Mouse (Mus musculus) small intestine, adult 10 weeks (tissue): ENCODE measurements around the gene Nat9. TPM values are rescaled to one million over a fixed set of nuclear protein-coding genes. Genes with fewer than 3 reads are reported as not detected.

Experiments used
- polyA plus RNA-seq: library from polyadenylated mRNA; stranded (reverse); fragments of 350-450 nt; fragmentation: Illumina TruSeq; extraction: RNeasy Lipid Tissue Mini Kit (QIAGEN cat#74804); gene quantifications from one replicate; pipeline ENCODE4 v1.2.3, GENCODE M21; 2014; ENCODE audit warnings: low replicate concordance

Nat9 gene
- polyA plus RNA-seq, result not detected

DNA sequence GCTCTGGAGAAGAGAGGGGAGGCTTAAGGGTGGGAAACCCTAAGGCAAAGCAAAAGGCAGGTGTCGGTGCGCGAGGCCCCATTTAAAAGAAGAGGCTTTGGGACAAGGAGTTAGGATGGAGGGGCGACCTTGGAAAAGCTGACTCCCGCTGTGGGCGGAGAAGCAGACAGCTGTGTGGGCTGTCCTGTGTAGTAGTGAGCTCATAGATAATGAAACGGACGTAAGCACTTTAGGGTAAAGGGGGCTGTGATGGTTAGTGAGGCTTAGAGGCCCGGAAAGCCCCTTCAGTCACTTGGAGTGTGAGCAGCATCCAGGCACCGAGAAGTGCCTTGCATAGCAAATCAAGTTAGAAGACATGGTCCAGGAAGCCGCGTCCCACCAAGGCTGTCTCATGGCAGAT lies at the start of gene Nat9:
Nat9 (minus strand) TSS at position 167 of the 400 bp plus-strand sequence.

DNA sequence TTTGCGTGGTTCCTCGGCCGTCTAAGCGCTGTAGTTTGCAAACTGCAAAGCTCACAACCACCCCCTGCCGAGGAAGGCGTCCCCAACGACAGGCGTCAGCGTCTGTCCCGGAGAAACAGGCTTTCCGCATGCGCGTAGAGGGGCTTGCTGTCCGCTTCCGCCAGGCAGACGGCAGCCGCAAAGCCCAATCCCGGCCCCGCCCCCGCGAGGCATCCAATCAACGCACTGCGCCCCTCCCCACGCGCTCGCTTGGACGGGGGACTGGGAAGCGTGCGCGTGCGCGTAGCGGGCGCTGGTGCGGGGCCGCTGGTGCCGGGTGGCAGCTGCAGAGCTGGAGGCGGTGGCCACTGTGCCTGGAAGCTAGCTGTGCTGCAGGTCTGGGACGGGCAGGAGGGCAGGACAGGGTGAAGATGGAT lies 427 bp downstream of the Nat9 start, which contains the start of gene Tmem104:
Tmem104 (plus strand) TSS at position 264 of the 416 bp plus-strand sequence.

DNA sequence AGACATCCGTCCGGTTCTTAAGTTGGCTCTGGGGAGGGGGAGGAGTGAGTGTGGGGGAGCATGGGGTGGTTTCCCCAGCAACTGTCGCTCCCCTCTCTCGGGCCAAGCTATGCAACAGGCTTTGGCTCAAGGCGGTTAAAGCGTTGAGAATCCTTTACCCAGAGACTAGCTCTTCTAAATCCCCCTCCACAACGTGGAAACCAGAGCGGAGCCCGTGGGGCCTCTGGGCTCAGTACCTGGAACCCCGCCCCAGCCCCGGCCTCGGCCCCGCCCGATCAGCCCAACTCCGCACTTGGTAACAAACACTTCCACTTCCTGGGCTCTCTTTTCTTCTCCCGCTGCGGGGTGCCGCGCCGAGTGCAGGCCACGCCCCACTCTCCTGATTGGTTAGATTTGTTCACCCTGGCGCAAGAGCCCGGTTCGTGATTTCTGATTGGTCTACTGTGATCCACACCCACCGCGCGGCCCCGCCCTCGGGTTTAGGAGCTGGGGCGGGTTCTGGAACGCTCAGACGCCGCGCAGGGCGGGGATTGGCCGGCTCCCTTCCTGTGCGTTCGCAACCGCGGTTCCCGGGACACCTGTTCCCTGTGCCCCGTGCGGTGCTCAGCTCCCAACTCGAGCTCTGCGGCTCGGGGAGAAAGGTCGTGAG lies 24.7 kb downstream of the Nat9 start, which contains the start of gene Slc9a3r1:
Slc9a3r1 (plus strand) TSS at position 510 of the 649 bp plus-strand sequence.

DNA sequence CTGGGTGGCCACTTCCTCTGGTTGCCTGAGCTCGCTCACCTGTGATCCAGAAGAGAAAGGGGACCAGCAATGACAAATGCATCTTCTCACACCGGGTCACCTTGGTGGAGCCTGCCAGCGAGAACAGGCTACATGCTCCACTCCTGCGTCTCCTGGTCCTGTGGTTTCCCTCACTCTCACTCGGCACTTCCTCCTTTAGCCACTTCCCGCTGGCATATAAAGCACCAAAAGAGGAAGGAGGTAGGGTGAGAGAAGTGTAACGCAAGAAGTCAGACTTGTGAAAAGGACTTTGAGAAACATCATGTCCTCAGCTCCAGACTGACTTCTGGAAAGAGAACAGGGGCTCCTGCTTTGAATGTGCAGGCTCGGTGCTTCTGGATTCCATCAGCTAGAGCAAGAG lies 53.9 kb downstream of the Nat9 start, which contains the start of gene Cd300lf:
Cd300lf (minus strand) TSS at position 193 of the 400 bp plus-strand sequence.

Other genes with a start within 250 kb of the Nat9 start
- not detected for gene Cd300c, start 218.7 kb downstream of the Nat9 start, polyA plus RNA-seq
- gene Cd300ld, start 197.9 kb downstream of the Nat9 start, polyA plus RNA-seq, result 1.8 TPM
- gene Cd300c2, start 186.0 kb downstream of the Nat9 start, polyA plus RNA-seq, result 0.67 TPM
- not detected for gene Cd300ld2, start 171.7 kb downstream of the Nat9 start, polyA plus RNA-seq
- not detected for gene Cd300ld4, start 160.8 kb downstream of the Nat9 start, polyA plus RNA-seq
- gene Cd300ld5, start 150.1 kb downstream of the Nat9 start, polyA plus RNA-seq, result not detected
- gene Cd300ld3, start 139.4 kb downstream of the Nat9 start, polyA plus RNA-seq, result not detected
- gene Cd300e, start 125.7 kb downstream of the Nat9 start, polyA plus RNA-seq, result 0.59 TPM
- gene Rab37, start 96.4 kb downstream of the Nat9 start, polyA plus RNA-seq, result 1.3 TPM
- gene Cd300lf, start 53.9 kb downstream of the Nat9 start, polyA plus RNA-seq, result 3.8 TPM
- 85.9 TPM for gene Slc9a3r1, start 24.5 kb downstream of the Nat9 start, polyA plus RNA-seq
- 0.26 TPM for gene Tmem104, start 372 bp downstream of the Nat9 start, polyA plus RNA-seq
- gene Grin2c, start 79.4 kb upstream of the Nat9 start, polyA plus RNA-seq, result not detected
- 2.0 TPM for gene Fdxr, start 89.2 kb upstream of the Nat9 start, polyA plus RNA-seq
- 1.4 TPM for gene Fads6, start 109.8 kb upstream of the Nat9 start, polyA plus RNA-seq
- not detected for gene Otop2, start 119.3 kb upstream of the Nat9 start, polyA plus RNA-seq
- not detected for gene Ush1g, start 134.2 kb upstream of the Nat9 start, polyA plus RNA-seq
- gene Otop3, start 146.9 kb upstream of the Nat9 start, polyA plus RNA-seq, result 0.45 TPM
- 2.0 TPM for gene Hid1, start 179.9 kb upstream of the Nat9 start, polyA plus RNA-seq
- not detected for gene Cdr2l, start 194.1 kb upstream of the Nat9 start, polyA plus RNA-seq
- 3.4 TPM for gene Mrpl58, start 215.9 kb upstream of the Nat9 start, polyA plus RNA-seq
- 527 TPM for gene Atp5h, start 232.1 kb upstream of the Nat9 start, polyA plus RNA-seq
- gene Kctd2, start 232.3 kb upstream of the Nat9 start, polyA plus RNA-seq, result 11.6 TPM